Comparison of ENCODE assay signal across 7 mouse cellular contexts in the genomic region with DNA sequence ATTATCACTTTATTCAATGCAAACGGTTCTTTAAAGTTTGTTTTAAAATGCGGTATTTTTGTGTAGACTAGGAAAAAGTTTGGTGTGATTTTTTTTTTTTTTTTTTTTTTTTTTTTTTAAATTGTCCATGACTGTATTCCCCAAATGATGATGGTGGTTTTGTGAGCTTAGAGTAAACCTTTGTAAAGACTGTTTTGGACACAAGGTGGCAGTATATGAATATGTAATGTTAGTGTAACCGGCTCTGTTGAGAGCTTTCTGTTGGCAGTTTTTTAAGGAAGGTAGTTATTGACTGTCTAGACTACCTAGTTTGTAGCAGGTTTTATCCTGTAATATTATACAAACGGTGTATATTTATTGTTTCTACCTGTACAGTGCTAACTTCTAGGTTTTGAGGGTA. TPM values are rescaled to one million over a fixed set of nuclear protein-coding genes. Genes with fewer than 3 reads are reported as not detected.
A peak's percentile ranks its signal among the peaks of the same experiment; 100 is the strongest.
DNase-seq lines count a peak whose midpoint lies in the region; ATAC-seq and TF ChIP-seq lines count a peak whose summit lies in the region.

No protein-coding gene starts in this region.

- ATAC-seq in megakaryocyte-erythroid progenitor cell, adult 5-6 weeks (replicated peaks; ENCODE audit: low FRiP score, low TSS enrichment, poor library complexity, severe bottlenecking) = peak; percentile 97

- peak; percentile 66 for TF ChIP-seq CTCF in left cerebral cortex, adult 2 months (IDR thresholded peaks at IDR 0.05)

- H3K4me3 ChIP-seq in left cerebral cortex, adult 2 months = no peak overlapping the region

- no peak overlapping the region for H3K27ac ChIP-seq in left cerebral cortex, adult 2 months

- no peak for DNase-seq in left cerebral cortex, adult 2 months (ENCODE audit: extremely low spot score in 1 of 2, low spot score in 2 of 2)
- no peak for DNase-seq in left cerebral cortex, adult 8-10 months (ENCODE audit: low spot score in 2 of 2)
- DNase-seq in MN1 (ENCODE audit: low spot score) = peak; percentile 88
- DNase-seq in cerebellum, postnatal 14 days = peak; percentile 34 to 77
- DNase-seq in hindlimb bud, embryonic 11.5 days (ENCODE audit: extremely low spot score, low read depth, low spot score) = peak; percentile 78
- DNase-seq in testis, postnatal 14 days (ENCODE audit: low spot score) = no peak

- intact Hi-C loops in left cerebral cortex, adult 2 months (cut with DNase I) = loop anchor here (1.0 to 5.0 kb wide), 3 partner anchors 203 to 574 kb away; no protein-coding TSS in a partner anchor

RNA-seq across cellular contexts. Expression of gene Uchl5, which starts 26.5 kb away (rescaled TPM):
- 10 to 100 TPM; 36.0 to 43.2 TPM for total RNA-seq in left cerebral cortex, adult 2 months (2021)
- 10 to 100 TPM; 38.2 to 46.8 (median 41.6) TPM for total RNA-seq in left cerebral cortex, adult 8-10 months (2022)
- total RNA-seq in megakaryocyte-erythroid progenitor cell, adult 5-6 weeks (2014; fragmentation: Nextera tagmentation) = 99.1 and 112 TPM in 2 replicates
- total RNA-seq in megakaryocyte-erythroid progenitor cell, adult 5-6 weeks (2017) = 140 and 180 TPM in 2 replicates

RNA-seq across cellular contexts. Expression of gene Trove2, which starts 26.7 kb away (rescaled TPM):
- 10 to 100 TPM; 29.0 to 29.5 TPM for total RNA-seq in left cerebral cortex, adult 2 months (2021)
- 10 to 100 TPM; 26.5 to 29.2 (median 27.7) TPM for total RNA-seq in left cerebral cortex, adult 8-10 months (2022)
- 0.85 and 2.1 TPM in 2 replicates for total RNA-seq in megakaryocyte-erythroid progenitor cell, adult 5-6 weeks (2014; fragmentation: Nextera tagmentation)
- 1.7 and 5.1 TPM in 2 replicates for total RNA-seq in megakaryocyte-erythroid progenitor cell, adult 5-6 weeks (2017)

Comparison
In these comparisons a context has a peak if more than half of its experiments do, and no peak if none do; other contexts are left out.
1. DNase-seq: peak in MN1 (single experiment), cerebellum, postnatal 14 days (2 of 2) and hindlimb bud, embryonic 11.5 days (single experiment); none in left cerebral cortex, adult 2 months (0 of 2), left cerebral cortex, adult 8-10 months (0 of 2) and testis, postnatal 14 days (single experiment).
2. RNA of gene Trove2, which starts 26.7 kb away (total RNA-seq): 29.0 to 29.5 TPM in left cerebral cortex, adult 2 months and 26.5 to 29.2 TPM in left cerebral cortex, adult 8-10 months; 0.85 to 5.1 TPM in megakaryocyte-erythroid progenitor cell, adult 5-6 weeks; every median in the first group is over 4 times any median in the second.